Mouse (Mus musculus) liver, embryonic 11.5 days (tissue): ENCODE measurements around the gene Ncapd3. TPM values are rescaled to one million over a fixed set of nuclear protein-coding genes. Genes with fewer than 3 reads are reported as not detected.

Experiments used
- ATAC-seq: fragments of 200-750 bp; cut with Nextera tagmentation; replicated peaks from 2 replicates; pipeline ENCODE4 v1.8.0; 2017; ENCODE audit warnings: moderate number of reproducible peaks, mild to moderate bottlenecking, moderate TSS enrichment, moderate library complexity; ENCODE audit not compliant: low FRiP score
- DNase-seq: peaks from one replicate; pipeline ENCODE4 v3.0.0-alpha.2; 2017; ENCODE audit warnings: low spot score
- H3K27ac ChIP-seq: fragments of 300-500 bp; sonication (generic); 2 replicates; pipeline ENCODE4 v1.5.1; 2014; ENCODE audit warnings: mild to moderate bottlenecking, low read depth, low read length, control low read depth
- H3K27me3 ChIP-seq: fragments of 300-500 bp; sonication (generic); replicated peaks from 2 replicates; pipeline ENCODE4 v1.6.1; 2014; ENCODE audit warnings: low read length, mixed read lengths; ENCODE audit not compliant: control insufficient read depth, insufficient read depth
- H3K36me3 ChIP-seq: fragments of 300-500 bp; sonication (generic); 2 replicates; pipeline ENCODE4 v1.6.1; 2014; ENCODE audit warnings: mild to moderate bottlenecking, low read length, moderate library complexity, mixed read lengths; ENCODE audit not compliant: control insufficient read depth, insufficient read depth
- H3K4me1 ChIP-seq: fragments of 300-500 bp; sonication (generic); replicated peaks from 2 replicates; pipeline ENCODE4 v1.6.1; 2014; ENCODE audit warnings: low read length, mixed read lengths; ENCODE audit not compliant: control insufficient read depth, insufficient read depth
- H3K4me2 ChIP-seq: fragments of 300-500 bp; sonication (generic); 2 replicates; pipeline ENCODE4 v1.6.1; 2014; ENCODE audit warnings: mild to moderate bottlenecking, control low read depth, moderate library complexity
- H3K4me3 ChIP-seq: fragments of 300-500 bp; sonication (generic); 2 replicates; pipeline ENCODE4 v1.5.1; 2014; ENCODE audit warnings: low read depth, low read length, control low read depth
- H3K9ac ChIP-seq: fragments of 300-500 bp; sonication (generic); 2 replicates; pipeline ENCODE4 v1.6.1; 2014; ENCODE audit warnings: low read depth, low read length, control low read depth
- H3K9me3 ChIP-seq: fragments of 300-500 bp; sonication (generic); 2 replicates; pipeline ENCODE4 v1.6.1; 2016; ENCODE audit warnings: low read length, inconsistent platforms, mixed read lengths; ENCODE audit not compliant: control insufficient read depth
- WGBS: fragments of 180-500 bp; shearing (Covaris S2); extraction: QIAGEN DNeasy Blood & Tissue Kit; methylation state at CpG from one replicate; pipeline ENCODE4 v1.1.7; 2014; 5-methylcytosine and 5-hydroxymethylcytosine counted together
- polyA plus RNA-seq: library from polyadenylated mRNA; unstranded; fragments of >200 nt; fragmentation: Nextera tagmentation; extraction: Ambion mirVana; gene quantifications from 2 replicates; pipeline ENCODE4 v1.2.1, GENCODE M21; 2014

Gene Ncapd3
- polyA plus RNA-seq, 1 experiment from 2014 or later = 45.0 TPM

- Histone ChIP-seq H3K27me3 (no peaks in the 10 kb centered on the region), H3K9me3 (no peaks in the 10 kb centered on the region), H3K4me3 (no peak overlapping the region), H3K4me1 (no peaks in the 10 kb centered on the region), H3K36me3 (peaks cover 16% of the 10 kb centered on the region), H3K27ac (no peak overlapping the region), H3K4me2 (no peak overlapping the region), H3K9ac (no peak overlapping the region)
- no peak for ATAC-seq
- WGBS = 93% methylated on average over 6 of the region's 6 CpGs
- no peak for DNase-seq
These were observed 71.5 kb downstream of the Ncapd3 start for GRCm38 (mm10) chr9:27101466-27101865.

GRCm38 (mm10) chr9:27106081-27106480 lies 76.1 kb downstream of the Ncapd3 start:
- peaks cover 6% of the 10 kb centered on the region for H3K36me3 ChIP-seq
- no peak for ATAC-seq
- no peak overlapping the region for H3K4me2 ChIP-seq
- H3K4me3 ChIP-seq = no peak overlapping the region
- no peak for DNase-seq
- H3K27me3 ChIP-seq = no peaks in the 10 kb centered on the region
- H3K27ac ChIP-seq = no peak overlapping the region
- no peaks in the 10 kb centered on the region for H3K9me3 ChIP-seq
- peaks cover 3% of the 10 kb centered on the region; the same call in 1 of the 2 replicates for H3K4me1 ChIP-seq
- WGBS = 52% methylated on average over 1 of the region's 1 CpGs
- no peak overlapping the region for H3K9ac ChIP-seq

- H3K9ac ChIP-seq = no peak overlapping the region
- H3K4me2 ChIP-seq = no peak overlapping the region
- no peak overlapping the region for H3K4me3 ChIP-seq
- no peak for DNase-seq
- no peak for ATAC-seq
- H3K27me3 ChIP-seq = no peaks in the 10 kb centered on the region
- WGBS = 72% methylated on average over 4 of the region's 4 CpGs
- no peaks in the 10 kb centered on the region for H3K9me3 ChIP-seq
- peaks cover 3% of the 10 kb centered on the region; the same call in 1 of the 2 replicates for H3K4me1 ChIP-seq
- no peak overlapping the region for H3K27ac ChIP-seq
- H3K36me3 ChIP-seq = no peaks in the 10 kb centered on the region; the same call in 1 of the 2 replicates
These were observed 78.5 kb downstream of the Ncapd3 start for GRCm38 (mm10) chr9:27108451-27108850.

- Histone ChIP-seq H3K4me1 (peaks cover 3% of the 10 kb centered on the region; the same call in 1 of the 2 replicates), H3K4me2 (peak overlapping the region; percentile 19; the same call in 1 of the 2 replicates), H3K9me3 (no peaks in the 10 kb centered on the region), H3K27me3 (no peaks in the 10 kb centered on the region), H3K9ac (no peak overlapping the region), H3K27ac (no peak overlapping the region), H3K36me3 (no peaks in the 10 kb centered on the region), H3K4me3 (no peak overlapping the region)
- ATAC-seq (peak; percentile 80), DNase-seq (peak; percentile 39)
- WGBS = 55% methylated on average over 22 of the region's 22 CpGs
These were observed 79.8 kb downstream of the Ncapd3 start for GRCm38 (mm10) chr9:27109533-27110514.

- ATAC-seq (no peak), DNase-seq (no peak)
- no peaks in the 10 kb centered on the region for H3K36me3 ChIP-seq
- no peaks in the 10 kb centered on the region for H3K27me3 ChIP-seq
- H3K27ac ChIP-seq = no peak overlapping the region
- no peak overlapping the region for H3K9ac ChIP-seq
- no peaks in the 10 kb centered on the region for H3K9me3 ChIP-seq
- H3K4me1 ChIP-seq = peaks cover 3% of the 10 kb centered on the region; the same call in 1 of the 2 replicates
- 81% methylated on average over 5 of the region's 5 CpGs for WGBS
- H3K4me2 ChIP-seq = no peak overlapping the region
- H3K4me3 ChIP-seq = no peak overlapping the region
These were observed 80.7 kb downstream of the Ncapd3 start for GRCm38 (mm10) chr9:27110681-27111080.

- no peaks in the 10 kb centered on the region for H3K27me3 ChIP-seq
- H3K27ac ChIP-seq = no peak overlapping the region
- no peaks in the 10 kb centered on the region for H3K36me3 ChIP-seq
- WGBS = 80% methylated on average over 3 of the region's 3 CpGs
- no peak overlapping the region for H3K4me3 ChIP-seq
- H3K9ac ChIP-seq = no peak overlapping the region
- no peaks in the 10 kb centered on the region for H3K9me3 ChIP-seq
- no peak overlapping the region for H3K4me2 ChIP-seq
- ATAC-seq (no peak), DNase-seq (no peak)
- peaks cover 3% of the 10 kb centered on the region; the same call in 1 of the 2 replicates for H3K4me1 ChIP-seq
These were observed 81.8 kb downstream of the Ncapd3 start for GRCm38 (mm10) chr9:27111756-27112155.

- ATAC-seq (no peak), DNase-seq (no peak)
- no peak overlapping the region for H3K9ac ChIP-seq
- H3K4me2 ChIP-seq = no peak overlapping the region
- no peaks in the 10 kb centered on the region for H3K27me3 ChIP-seq
- H3K4me3 ChIP-seq = no peak overlapping the region
- no peak overlapping the region for H3K27ac ChIP-seq
- no peaks in the 10 kb centered on the region for H3K36me3 ChIP-seq
- H3K4me1 ChIP-seq = no peaks in the 10 kb centered on the region
- 84% methylated on average over 9 of the region's 9 CpGs for WGBS
- H3K9me3 ChIP-seq = no peaks in the 10 kb centered on the region
These were observed 91.3 kb downstream of the Ncapd3 start for GRCm38 (mm10) chr9:27121254-27121653.

- H3K36me3 ChIP-seq = no peaks in the 10 kb centered on the region
- no peaks in the 10 kb centered on the region for H3K27me3 ChIP-seq
- H3K27ac ChIP-seq = no peak overlapping the region
- WGBS = 86% methylated on average over 4 of the region's 4 CpGs
- H3K4me3 ChIP-seq = no peak overlapping the region
- no peak overlapping the region for H3K9ac ChIP-seq
- no peaks in the 10 kb centered on the region for H3K4me1 ChIP-seq
- DNase-seq = no peak
- H3K4me2 ChIP-seq = no peak overlapping the region
- no peak for ATAC-seq
- H3K9me3 ChIP-seq = no peaks in the 10 kb centered on the region
These were observed 92.1 kb downstream of the Ncapd3 start for GRCm38 (mm10) chr9:27122076-27122475.

- no peak for ATAC-seq
These were observed 93.0 kb downstream of the Ncapd3 start for GRCm38 (mm10) chr9:27122963-27123362.

More at GRCm38 (mm10) chr9:27122963-27123362, 93.0 kb downstream of the Ncapd3 start:
- Histone ChIP-seq H3K27me3 (no peaks in the 10 kb centered on the region), H3K27ac (no peak overlapping the region), H3K36me3 (no peaks in the 10 kb centered on the region), H3K4me2 (no peak overlapping the region), H3K9ac (no peak overlapping the region), H3K4me1 (no peaks in the 10 kb centered on the region), H3K9me3 (no peaks in the 10 kb centered on the region), H3K4me3 (no peak overlapping the region)
- DNase-seq = no peak
- 82% methylated on average over 4 of the region's 4 CpGs for WGBS
